Mouse (Mus musculus): ENCODE results near the gene Slc25a26. TPM values are rescaled to one million over a fixed set of nuclear protein-coding genes. Genes with fewer than 3 reads are reported as not detected.

The Slc25a26 gene
- polyA plus RNA-seq, 1 experiment from 2014 or later = 9.3 TPM

GRCm38 (mm10) chr6:94652659-94653213 is 152.6 kb downstream of the Slc25a26 start:
- H3K4me3 ChIP-seq (ENCODE audit: low read depth, low read length) = no peak overlapping the region
- H3K9me3 ChIP-seq (ENCODE audit: control insufficient read depth, low read length) = no peaks in the 10 kb centered on the region
- no peak overlapping the region for H3K9ac ChIP-seq (ENCODE audit: low read depth, low read length)
- no peak for DNase-seq (ENCODE audit: low spot score)
- peaks cover 2% of the 10 kb centered on the region; the same call in 1 of the 2 replicates for H3K4me1 ChIP-seq (replicated peaks; ENCODE audit: control insufficient read depth, insufficient read depth, low read length)
- H3K36me3 ChIP-seq (ENCODE audit: control insufficient read depth, insufficient read depth, low read length) = no peaks in the 10 kb centered on the region
- H3K27ac ChIP-seq (ENCODE audit: low read depth, low read length) = no peak overlapping the region
- no peaks in the 10 kb centered on the region for H3K27me3 ChIP-seq (ENCODE audit: control insufficient read depth, insufficient read depth, low read length)
- WGBS = 85% methylated on average over 6 of the region's 6 CpGs
- ATAC-seq (ENCODE audit: low FRiP score) = no peak
- H3K4me2 ChIP-seq (replicated peaks; ENCODE audit: low read depth, low read length) = no peak overlapping the region

GRCm38 (mm10) chr6:94653388-94654316 is 153.5 kb downstream of the Slc25a26 start:
- Histone ChIP-seq H3K4me3 (ENCODE audit: low read depth, low read length) (no peak overlapping the region), H3K4me1 (replicated peaks; ENCODE audit: control insufficient read depth, insufficient read depth, low read length) (0 out of 2 replicates have a peak, but pooled peaks cover 2% of the 10 kb centered on the region), H3K9me3 (ENCODE audit: control insufficient read depth, low read length) (no peaks in the 10 kb centered on the region), H3K27me3 (ENCODE audit: control insufficient read depth, insufficient read depth, low read length) (no peaks in the 10 kb centered on the region), H3K36me3 (ENCODE audit: control insufficient read depth, insufficient read depth, low read length) (no peaks in the 10 kb centered on the region), H3K27ac (ENCODE audit: low read depth, low read length) (no peak overlapping the region), H3K4me2 (replicated peaks; ENCODE audit: low read depth, low read length) (no peak overlapping the region), H3K9ac (ENCODE audit: low read depth, low read length) (no peak overlapping the region)
- ATAC-seq (ENCODE audit: low FRiP score) = no peak
- WGBS = 77% methylated on average over 10 of the region's 10 CpGs
- DNase-seq (ENCODE audit: low spot score) = no peak

Other genes with a start within 250 kb of the Slc25a26 start
- gene Magi1, start 216.4 kb upstream of the Slc25a26 start, polyA plus RNA-seq (2014; fragmentation: Nextera tagmentation; extraction: Ambion mirVana) = 24.8 and 27.4 TPM in 2 replicates
- gene Lrig1, start 199.8 kb downstream of the Slc25a26 start, polyA plus RNA-seq (2014; fragmentation: Nextera tagmentation; extraction: Ambion mirVana) = 18.0 and 20.2 TPM in 2 replicates

Data from hindbrain, embryonic 11.5 days (tissue).